Mouse (Mus musculus): ENCODE data around the gene Tmem196.
"Not testable (repeated sequence)": the region's sequence is repeated elsewhere in the genome, so short reads cannot be mapped to it uniquely, and the experiment has no call there.

Tmem196 gene

GRCm38 (mm10) chr12:119945589-119946310 is at the start of gene Tmem196:
Gene Tmem196, plus strand, starts transcription at chr12:119945822.
- in situ Hi-C loops (cut with MseI, MboI): no loop called here

GRCm38 (mm10) chr12:119946311-119946692 is 680 bp downstream of the Tmem196 start:
- in situ Hi-C loops (cut with MseI, MboI): no loop called here

DNA sequence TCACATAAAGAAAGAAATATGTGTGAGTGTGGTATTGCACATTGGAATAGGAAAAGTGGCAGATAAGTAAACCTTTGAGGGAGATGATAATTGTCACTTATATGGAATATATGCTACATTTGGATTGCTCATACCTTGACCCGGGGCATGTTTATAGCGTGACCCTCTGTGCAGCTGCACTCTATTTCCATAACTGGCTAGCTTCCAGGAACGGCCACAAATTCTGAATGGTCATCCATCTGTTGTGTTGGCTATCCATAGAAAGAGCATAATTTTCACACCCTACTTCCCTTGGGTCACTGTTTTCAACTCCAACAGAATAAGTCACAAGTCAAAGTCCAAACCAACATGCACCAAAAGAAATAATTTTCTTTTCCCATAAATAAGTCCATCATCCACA is 11.4 kb downstream of the Tmem196 start:
- in situ Hi-C loops (cut with MseI, MboI): no loop called here

GRCm38 (mm10) chr12:119960730-119961129 is 15.1 kb downstream of the Tmem196 start:
- in situ Hi-C loops (cut with MseI, MboI): no loop called here

GRCm38 (mm10) chr12:119965373-119965772 is 19.8 kb downstream of the Tmem196 start:
- in situ Hi-C loops (cut with MseI, MboI): no loop called here

GRCm38 (mm10) chr12:119970068-119970467 is 24.4 kb downstream of the Tmem196 start:
- in situ Hi-C loops (cut with MseI, MboI): no loop called here

DNA sequence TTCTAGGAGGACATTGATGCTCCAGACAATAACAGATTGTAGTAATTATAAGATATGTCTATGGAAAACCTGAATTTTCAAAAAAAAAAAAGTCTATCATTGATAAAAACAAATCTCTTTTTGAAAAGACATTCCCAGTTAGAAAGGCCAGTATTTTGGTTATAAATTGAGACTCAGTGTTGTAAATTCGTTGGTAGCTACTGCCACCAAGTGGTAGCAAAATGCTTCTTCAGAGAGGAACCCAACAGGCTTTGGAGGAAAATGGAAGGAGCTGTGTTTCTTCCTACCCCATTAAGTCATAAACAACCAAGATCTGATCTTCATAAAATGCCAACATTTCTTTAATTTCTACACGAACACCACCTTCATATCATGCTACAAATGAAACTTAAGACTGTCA is 36.1 kb downstream of the Tmem196 start:
- in situ Hi-C loops (cut with MseI, MboI): no loop called here

GRCm38 (mm10) chr12:119998267-119998666 is 52.6 kb downstream of the Tmem196 start:
- in situ Hi-C loops (cut with MseI, MboI): no loop called here

- in situ Hi-C loops (cut with MseI, MboI): no loop called here
Measured at GRCm38 (mm10) chr12:120004280-120004679, 58.7 kb downstream of the Tmem196 start.

GRCm38 (mm10) chr12:120014768-120015167 is 69.1 kb downstream of the Tmem196 start:
- in situ Hi-C loops (cut with MseI, MboI): no loop called here

DNA sequence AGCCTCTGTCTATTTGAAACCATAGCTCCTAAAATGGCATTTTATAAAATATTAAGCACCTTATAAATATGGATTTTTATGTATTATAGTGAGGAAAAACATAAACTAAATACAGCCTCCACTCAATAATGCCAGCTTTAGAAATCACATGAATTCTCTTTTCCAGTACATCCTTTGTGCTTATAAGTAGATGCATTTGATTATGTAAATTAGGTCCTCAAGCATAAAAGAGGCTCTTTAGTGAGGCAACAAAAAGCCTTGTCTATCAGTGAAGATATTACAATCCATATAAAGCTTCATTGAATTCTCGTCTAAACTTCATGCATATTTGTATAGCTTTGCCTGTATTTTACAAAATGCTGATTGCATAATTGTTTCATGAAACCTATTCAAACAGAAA is 69.6 kb downstream of the Tmem196 start:
- in situ Hi-C loops (cut with MseI, MboI): no loop called here

- in situ Hi-C loops (cut with MseI, MboI): not testable (repeated sequence)
Measured at GRCm38 (mm10) chr12:120028089-120028959, 82.7 kb downstream of the Tmem196 start.

Measured in mouse trophoblast stem cell (cell line).